Mouse (Mus musculus) stomach, postnatal 0 days (tissue): ENCODE measurements around the gene Atp8b3. TPM values are rescaled to one million over a fixed set of nuclear protein-coding genes. Genes with fewer than 3 reads are reported as not detected.

Experiments used
- ATAC-seq: fragments of 200-750 bp; cut with Nextera tagmentation; 2 replicates; pipeline ENCODE4 v1.8.0; 2017; ENCODE audit not compliant: low FRiP score, low TSS enrichment
- DNase-seq: peaks from one replicate; pipeline ENCODE4 v3.0.0-alpha.2; 2016; ENCODE audit warnings: low spot score
- H3K27ac ChIP-seq: fragments of 300-500 bp; sonication (generic); replicated peaks from 2 replicates; pipeline ENCODE4 v1.5.1; 2014; ENCODE audit warnings: mild to moderate bottlenecking, control low read depth
- H3K27me3 ChIP-seq: fragments of 300-500 bp; sonication (generic); 2 replicates; pipeline ENCODE4 v1.6.1; 2014; ENCODE audit warnings: low read length; ENCODE audit not compliant: control insufficient read depth, insufficient read depth
- H3K36me3 ChIP-seq: fragments of 300-500 bp; sonication (generic); 2 replicates; pipeline ENCODE4 v1.6.1; 2014; ENCODE audit warnings: low read length, mixed read lengths; ENCODE audit not compliant: control insufficient read depth, insufficient read depth
- H3K4me1 ChIP-seq: fragments of 300-500 bp; sonication (generic); replicated peaks from 2 replicates; pipeline ENCODE4 v1.6.1; 2014; ENCODE audit warnings: antibody characterized with exemption; ENCODE audit not compliant: control insufficient read depth, insufficient read depth
- H3K4me2 ChIP-seq: fragments of 300-500 bp; sonication (generic); replicated peaks from 2 replicates; pipeline ENCODE4 v1.6.1; 2014; ENCODE audit warnings: low read depth, mild to moderate bottlenecking, control low read depth, moderate library complexity
- H3K4me3 ChIP-seq: fragments of 300-500 bp; sonication (generic); 2 replicates; pipeline ENCODE4 v1.5.1; 2014; ENCODE audit warnings: low read depth, low read length, control low read depth
- H3K9ac ChIP-seq: fragments of 300-500 bp; sonication (generic); 2 replicates; pipeline ENCODE4 v1.6.1; 2014; ENCODE audit warnings: mild to moderate bottlenecking, low read length, control low read depth, mixed read lengths
- H3K9me3 ChIP-seq: fragments of 300-500 bp; sonication (generic); 2 replicates; pipeline ENCODE4 v1.6.1; 2016; ENCODE audit warnings: low read length; ENCODE audit not compliant: control insufficient read depth
- CTCF ChIP-seq: IDR thresholded peaks from 2 replicates; pipeline ENCODE4 v1.5.1; 2016; ENCODE audit warnings: antibody characterized with exemption, low read depth, mild to moderate bottlenecking, moderate library complexity
- EP300 ChIP-seq: optimal IDR thresholded peaks from 2 replicates; pipeline ENCODE3; 2016; ENCODE audit warnings: antibody characterized with exemption
- WGBS: fragments of 180-500 bp; shearing (Covaris S2); extraction: QIAGEN DNeasy Blood & Tissue Kit; methylation state at CpG from one replicate; pipeline ENCODE4 v1.1.7; 2014; 5-methylcytosine and 5-hydroxymethylcytosine counted together
- polyA plus RNA-seq: library from polyadenylated mRNA; unstranded; fragments of >200 nt; fragmentation: Nextera tagmentation; extraction: Ambion mirVana; gene quantifications from 2 replicates; pipeline ENCODE4 v1.2.1, GENCODE M21; 2015

Gene Atp8b3
- polyA plus RNA-seq, 1 experiment from 2014 or later = 0.10 TPM

- ATAC-seq (peak; percentile 6), DNase-seq (peak; percentile 81)
- Histone ChIP-seq H3K36me3 (no peaks in the 10 kb centered on the region), H3K4me3 (peak overlapping the region; percentile 75), H3K27me3 (no peaks in the 10 kb centered on the region), H3K27ac (peak overlapping the region; percentile 88), H3K9me3 (no peaks in the 10 kb centered on the region), H3K9ac (peak overlapping the region; percentile 75), H3K4me2 (peak overlapping the region; percentile 92), H3K4me1 (peaks cover 7% of the 10 kb centered on the region)
- WGBS = 0% methylated on average over 75 of the region's 96 CpGs
- TF ChIP-seq CTCF (peak; percentile 39), EP300 (no peak)
Measured at GRCm38 (mm10) chr10:80576351-80577194, 37.6 kb upstream of the Atp8b3 start.

- 7% methylated on average over 17 of the region's 17 CpGs for WGBS
- no peak for ATAC-seq
- peak overlapping the region; percentile 75 for H3K9ac ChIP-seq
- H3K36me3 ChIP-seq = no peaks in the 10 kb centered on the region
- H3K4me2 ChIP-seq = peak overlapping the region; percentile 92
- H3K4me3 ChIP-seq = peak overlapping the region; percentile 75
- TF ChIP-seq CTCF (no peak), EP300 (no peak)
- no peaks in the 10 kb centered on the region for H3K9me3 ChIP-seq
- H3K27me3 ChIP-seq = no peaks in the 10 kb centered on the region
- DNase-seq = no peak
- H3K27ac ChIP-seq = no peak overlapping the region
- H3K4me1 ChIP-seq = peaks cover 12% of the 10 kb centered on the region
Measured at GRCm38 (mm10) chr10:80575925-80576324, 37.0 kb upstream of the Atp8b3 start.

- Histone ChIP-seq H3K36me3 (no peaks in the 10 kb centered on the region), H3K4me2 (no peak overlapping the region), H3K27ac (no peak overlapping the region), H3K4me1 (peaks cover 16% of the 10 kb centered on the region), H3K9me3 (no peaks in the 10 kb centered on the region), H3K27me3 (no peaks in the 10 kb centered on the region), H3K9ac (no peak overlapping the region), H3K4me3 (no peak overlapping the region)
- DNase-seq (no peak), ATAC-seq (no peak)
- TF ChIP-seq EP300 (no peak), CTCF (no peak)
- 73% methylated on average over 3 of the region's 3 CpGs for WGBS
Measured at GRCm38 (mm10) chr10:80574896-80575295, 36.0 kb upstream of the Atp8b3 start.

- WGBS = 47% methylated on average over 9 of the region's 9 CpGs
- Histone ChIP-seq H3K36me3 (no peaks in the 10 kb centered on the region), H3K4me3 (no peak overlapping the region), H3K9ac (no peak overlapping the region), H3K27ac (0 out of 2 replicates have a peak overlapping the region, but pooled peaks have one; percentile 18), H3K4me1 (peaks cover 18% of the 10 kb centered on the region), H3K27me3 (no peaks in the 10 kb centered on the region), H3K4me2 (no peak overlapping the region), H3K9me3 (no peaks in the 10 kb centered on the region)
- no peak for ATAC-seq
- DNase-seq = no peak
- TF ChIP-seq CTCF (no peak), EP300 (no peak)
Measured at GRCm38 (mm10) chr10:80573944-80574343, 35.0 kb upstream of the Atp8b3 start.

- WGBS = 80% methylated on average over 2 of the region's 2 CpGs
- no peak for TF ChIP-seq EP300
- no peak for TF ChIP-seq CTCF
- H3K27me3 ChIP-seq = no peaks in the 10 kb centered on the region
- no peak overlapping the region for H3K27ac ChIP-seq
- H3K9me3 ChIP-seq = no peaks in the 10 kb centered on the region
- no peak overlapping the region for H3K4me2 ChIP-seq
- peaks cover 18% of the 10 kb centered on the region for H3K4me1 ChIP-seq
- ATAC-seq (no peak), DNase-seq (no peak)
- H3K36me3 ChIP-seq = no peaks in the 10 kb centered on the region
- no peak overlapping the region for H3K4me3 ChIP-seq
- H3K9ac ChIP-seq = no peak overlapping the region
Measured at GRCm38 (mm10) chr10:80572477-80572876, 33.6 kb upstream of the Atp8b3 start.
